Mouse (Mus musculus): ENCODE results near the gene Setmar. TPM values are rescaled to one million over a fixed set of nuclear protein-coding genes. Genes with fewer than 3 reads are reported as not detected.

Setmar gene
- polyA plus RNA-seq, 2 experiments: 6.1 to 6.8 TPM

DNA sequence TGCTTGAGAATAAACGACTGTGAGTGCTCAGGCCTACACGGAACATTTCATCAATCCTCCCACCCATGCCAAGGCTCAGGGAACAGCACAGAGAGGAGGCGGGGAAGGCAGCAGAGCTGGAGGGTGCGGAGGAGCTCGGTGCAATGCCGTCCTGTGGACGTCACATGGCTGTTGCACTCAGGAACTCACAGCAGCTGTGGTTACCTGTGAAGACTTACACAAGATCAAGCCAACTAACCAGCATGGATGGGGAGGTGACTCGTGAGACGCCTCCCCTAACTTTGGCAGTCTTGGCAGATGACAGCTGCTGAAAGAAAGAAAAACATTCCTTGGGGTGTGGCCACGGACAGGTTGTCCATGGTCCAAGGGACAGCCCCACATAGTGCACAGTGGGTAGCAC lies 9.8 kb downstream of the Setmar start:
- Histone ChIP-seq H3K4me2 (replicated peaks; ENCODE audit: low read depth, low read length, severe bottlenecking) (no peak overlapping the region), H3K36me3 (ENCODE audit: control insufficient read depth, insufficient read depth, low read length) (peaks cover 4% of the 10 kb centered on the region; the same call in 1 of the 2 replicates), H3K27me3 (ENCODE audit: control insufficient read depth, insufficient read depth, low read length) (no peaks in the 10 kb centered on the region), H3K9me3 (ENCODE audit: control insufficient read depth, low read length) (no peaks in the 10 kb centered on the region), H3K9ac (ENCODE audit: low read depth, low read length, severe bottlenecking) (no peak overlapping the region), H3K4me3 (replicated peaks; ENCODE audit: low read length) (no peak overlapping the region), H3K4me1 (ENCODE audit: control insufficient read depth, insufficient read depth, low read length) (no peaks in the 10 kb centered on the region), H3K27ac (replicated peaks; ENCODE audit: low read depth, low read length) (no peak overlapping the region)
- DNase-seq (ENCODE audit: low spot score): no peak
- no peak for ATAC-seq (ENCODE audit: low FRiP score, low read depth)
- WGBS: 93% methylated on average over 10 of the region's 10 CpGs
- TF ChIP-seq POLR2A (IDR thresholded peaks at IDR 0.05; ENCODE audit: borderline replicate concordance, extremely low read depth, insufficient read depth, insufficient read length): no peak

DNA sequence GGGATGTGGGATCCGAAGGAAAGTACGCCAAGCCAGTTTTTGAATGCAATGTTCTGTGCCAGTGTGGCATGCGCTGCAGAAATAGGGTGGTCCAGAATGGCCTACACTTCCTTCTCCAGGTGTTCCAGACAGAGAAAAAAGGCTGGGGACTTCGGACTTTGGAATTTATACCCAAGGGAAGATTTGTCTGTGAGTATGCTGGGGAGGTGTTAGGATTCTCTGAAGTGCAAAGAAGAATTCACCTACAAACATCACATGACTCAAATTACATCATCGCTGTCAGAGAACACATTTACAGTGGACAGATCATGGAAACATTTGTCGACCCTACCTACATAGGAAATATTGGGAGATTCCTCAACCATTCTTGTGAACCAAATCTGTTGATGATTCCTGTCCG lies 11.0 kb downstream of the Setmar start:
- no peak for ATAC-seq (ENCODE audit: low FRiP score, low read depth)
- WGBS: 94% methylated on average over 7 of the region's 7 CpGs
- no peak for TF ChIP-seq POLR2A (IDR thresholded peaks at IDR 0.05; ENCODE audit: borderline replicate concordance, extremely low read depth, insufficient read depth, insufficient read length)

DNA sequence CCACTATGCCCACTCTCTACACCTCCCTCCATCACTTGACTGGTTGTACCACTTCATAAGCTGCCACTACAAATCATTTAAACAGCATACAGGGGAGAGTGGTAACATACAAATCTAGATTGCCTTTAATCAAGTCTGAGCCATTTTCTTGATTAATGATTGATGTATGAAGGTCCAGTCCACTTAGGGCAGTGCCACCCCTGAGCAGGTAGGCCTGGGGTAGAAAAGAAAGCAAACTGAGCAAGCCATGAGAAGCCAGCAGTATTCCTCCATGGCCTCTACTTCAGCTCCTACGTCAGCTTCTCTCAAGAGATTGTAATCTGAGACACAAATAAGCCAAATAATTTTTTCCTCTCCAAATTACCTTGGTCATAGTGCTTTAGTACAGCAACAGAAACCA lies 26.5 kb downstream of the Setmar start:
- Histone ChIP-seq H3K9ac (ENCODE audit: low read depth, low read length, severe bottlenecking) (no peak overlapping the region), H3K36me3 (ENCODE audit: control insufficient read depth, insufficient read depth, low read length) (no peaks in the 10 kb centered on the region), H3K4me2 (replicated peaks; ENCODE audit: low read depth, low read length, severe bottlenecking) (no peak overlapping the region), H3K4me3 (replicated peaks; ENCODE audit: low read length) (no peak overlapping the region), H3K9me3 (ENCODE audit: control insufficient read depth, low read length) (no peaks in the 10 kb centered on the region), H3K27ac (replicated peaks; ENCODE audit: low read depth, low read length) (no peak overlapping the region), H3K4me1 (ENCODE audit: control insufficient read depth, insufficient read depth, low read length) (no peaks in the 10 kb centered on the region), H3K27me3 (ENCODE audit: control insufficient read depth, insufficient read depth, low read length) (no peaks in the 10 kb centered on the region)
- TF ChIP-seq POLR2A (IDR thresholded peaks at IDR 0.05; ENCODE audit: borderline replicate concordance, extremely low read depth, insufficient read depth, insufficient read length): no peak
- ATAC-seq (ENCODE audit: low FRiP score, low read depth) (no peak), DNase-seq (ENCODE audit: low spot score) (no peak)
- WGBS: 46% methylated on average over 1 of the region's 1 CpGs

More for the DNA sequence above, 11.0 kb downstream of the Setmar start:
- Histone ChIP-seq H3K4me1 (ENCODE audit: control insufficient read depth, insufficient read depth, low read length) (no peaks in the 10 kb centered on the region), H3K9ac (ENCODE audit: low read depth, low read length, severe bottlenecking) (no peak overlapping the region), H3K4me2 (replicated peaks; ENCODE audit: low read depth, low read length, severe bottlenecking) (no peak overlapping the region), H3K27me3 (ENCODE audit: control insufficient read depth, insufficient read depth, low read length) (no peaks in the 10 kb centered on the region), H3K9me3 (ENCODE audit: control insufficient read depth, low read length) (no peaks in the 10 kb centered on the region), H3K4me3 (replicated peaks; ENCODE audit: low read length) (no peak overlapping the region), H3K36me3 (ENCODE audit: control insufficient read depth, insufficient read depth, low read length) (peaks cover 4% of the 10 kb centered on the region; the same call in 1 of the 2 replicates), H3K27ac (replicated peaks; ENCODE audit: low read depth, low read length) (no peak overlapping the region)
- DNase-seq (ENCODE audit: low spot score): no peak

DNA sequence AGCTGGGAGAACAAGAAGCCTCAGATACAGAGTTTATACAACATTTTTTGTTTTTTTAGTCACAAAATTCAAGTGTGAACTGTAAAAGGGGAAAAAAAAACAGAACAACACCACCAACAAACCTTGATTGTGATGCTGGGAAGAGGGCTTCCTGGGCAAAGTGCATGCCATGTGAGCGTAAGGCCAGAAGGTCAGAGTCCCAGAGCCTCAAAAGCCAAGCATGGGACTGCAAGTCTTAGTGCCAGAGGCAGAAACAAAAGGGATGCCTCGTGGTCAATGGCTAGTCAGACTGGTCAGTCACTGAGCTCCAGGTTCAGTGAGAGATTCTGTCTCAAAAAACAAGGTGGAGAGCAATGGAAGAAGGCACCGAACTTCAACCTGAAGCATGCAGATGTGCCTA lies 27.8 kb downstream of the Setmar start:
- H3K27me3 ChIP-seq (ENCODE audit: control insufficient read depth, insufficient read depth, low read length): no peaks in the 10 kb centered on the region
- WGBS: 81% methylated on average over 3 of the region's 3 CpGs
- no peak overlapping the region for H3K4me2 ChIP-seq (replicated peaks; ENCODE audit: low read depth, low read length, severe bottlenecking)
- ATAC-seq (ENCODE audit: low FRiP score, low read depth): no peak
- no peaks in the 10 kb centered on the region for H3K9me3 ChIP-seq (ENCODE audit: control insufficient read depth, low read length)
- H3K9ac ChIP-seq (ENCODE audit: low read depth, low read length, severe bottlenecking): no peak overlapping the region
- H3K4me1 ChIP-seq (ENCODE audit: control insufficient read depth, insufficient read depth, low read length): no peaks in the 10 kb centered on the region
- H3K27ac ChIP-seq (replicated peaks; ENCODE audit: low read depth, low read length): no peak overlapping the region
- no peak overlapping the region for H3K4me3 ChIP-seq (replicated peaks; ENCODE audit: low read length)
- H3K36me3 ChIP-seq (ENCODE audit: control insufficient read depth, insufficient read depth, low read length): no peaks in the 10 kb centered on the region
- no peak for TF ChIP-seq POLR2A (IDR thresholded peaks at IDR 0.05; ENCODE audit: borderline replicate concordance, extremely low read depth, insufficient read depth, insufficient read length)
- no peak for DNase-seq (ENCODE audit: low spot score)

DNA sequence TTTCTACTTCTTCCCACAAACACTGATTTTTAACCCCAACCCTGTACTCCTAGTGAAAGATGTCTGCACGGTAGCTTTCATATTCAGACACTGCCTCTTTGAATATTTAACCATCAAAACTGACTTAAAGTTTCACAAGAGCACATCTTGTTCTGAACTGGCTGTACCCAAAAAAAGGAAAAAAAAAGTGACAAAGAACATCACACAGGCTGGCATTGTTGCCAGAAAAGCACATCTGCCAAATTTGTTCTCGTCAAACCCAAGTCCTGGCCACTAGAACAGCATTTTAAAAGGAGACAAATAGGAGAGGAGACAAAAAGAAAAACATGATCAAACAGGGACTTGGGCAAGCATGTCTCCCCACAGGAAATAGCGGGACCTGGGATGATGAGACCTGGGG lies 28.6 kb downstream of the Setmar start:
- ATAC-seq (ENCODE audit: low FRiP score, low read depth) (no peak), DNase-seq (ENCODE audit: low spot score) (no peak)
- Histone ChIP-seq H3K27ac (replicated peaks; ENCODE audit: low read depth, low read length) (no peak overlapping the region), H3K9me3 (ENCODE audit: control insufficient read depth, low read length) (no peaks in the 10 kb centered on the region), H3K4me2 (replicated peaks; ENCODE audit: low read depth, low read length, severe bottlenecking) (no peak overlapping the region), H3K4me3 (replicated peaks; ENCODE audit: low read length) (no peak overlapping the region), H3K27me3 (ENCODE audit: control insufficient read depth, insufficient read depth, low read length) (no peaks in the 10 kb centered on the region), H3K4me1 (ENCODE audit: control insufficient read depth, insufficient read depth, low read length) (no peaks in the 10 kb centered on the region), H3K9ac (ENCODE audit: low read depth, low read length, severe bottlenecking) (no peak overlapping the region), H3K36me3 (ENCODE audit: control insufficient read depth, insufficient read depth, low read length) (no peaks in the 10 kb centered on the region)
- no peak for TF ChIP-seq POLR2A (IDR thresholded peaks at IDR 0.05; ENCODE audit: borderline replicate concordance, extremely low read depth, insufficient read depth, insufficient read length)
- 83% methylated on average over 3 of the region's 3 CpGs for WGBS

DNA sequence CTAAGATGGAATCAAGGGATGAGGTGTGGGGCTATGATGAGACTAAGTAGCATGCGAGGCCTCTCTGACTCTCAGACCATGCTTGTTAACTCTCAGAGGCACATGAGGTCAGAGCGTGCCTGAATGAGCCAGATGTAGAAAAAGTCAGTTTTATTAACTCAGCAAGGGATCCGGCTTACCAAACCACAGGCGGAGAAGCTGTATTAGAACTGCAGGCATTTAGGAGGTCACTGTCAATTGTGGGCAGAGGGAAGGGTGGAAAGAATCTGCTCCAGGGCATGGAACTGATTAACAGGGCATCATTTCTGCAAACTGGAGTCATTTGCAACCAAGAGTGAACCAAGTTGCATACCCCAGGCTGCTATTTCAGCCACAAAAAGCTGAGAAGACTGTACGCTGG lies 30.6 kb downstream of the Setmar start:
- H3K27ac ChIP-seq (replicated peaks; ENCODE audit: low read depth, low read length): no peak overlapping the region

More for the DNA sequence above, 30.6 kb downstream of the Setmar start:
- no peak overlapping the region for H3K4me3 ChIP-seq (replicated peaks; ENCODE audit: low read length)
- DNase-seq (ENCODE audit: low spot score) (peak; percentile 9), ATAC-seq (ENCODE audit: low FRiP score, low read depth) (no peak; the same call in 1 of the 2 replicates)
- no peak overlapping the region for H3K4me2 ChIP-seq (replicated peaks; ENCODE audit: low read depth, low read length, severe bottlenecking)
- no peak for TF ChIP-seq POLR2A (IDR thresholded peaks at IDR 0.05; ENCODE audit: borderline replicate concordance, extremely low read depth, insufficient read depth, insufficient read length)
- no peaks in the 10 kb centered on the region for H3K4me1 ChIP-seq (ENCODE audit: control insufficient read depth, insufficient read depth, low read length)
- no peaks in the 10 kb centered on the region for H3K36me3 ChIP-seq (ENCODE audit: control insufficient read depth, insufficient read depth, low read length)
- no peaks in the 10 kb centered on the region for H3K9me3 ChIP-seq (ENCODE audit: control insufficient read depth, low read length)
- H3K27me3 ChIP-seq (ENCODE audit: control insufficient read depth, insufficient read depth, low read length): no peaks in the 10 kb centered on the region
- WGBS: 35% methylated on average over 5 of the region's 5 CpGs
- no peak overlapping the region for H3K9ac ChIP-seq (ENCODE audit: low read depth, low read length, severe bottlenecking)
